Mouse (Mus musculus) thymus, adult 2 months (tissue): Measurements from ENCODE around the gene Xrra1.

ENCODE experiments used
- CTCF ChIP-seq: fragments of 200-500 bp; IDR thresholded peaks from 2 replicates; pipeline ENCODE4 v1.5.1; 2012; ENCODE audit warnings: mild to moderate bottlenecking, control low read depth, low read length, moderate library complexity, borderline replicate concordance; ENCODE audit not compliant: control insufficient read depth, poor library complexity, insufficient read depth; ENCODE audit errors: extremely low read depth
- POLR2A ChIP-seq: fragments of 200-500 bp; IDR thresholded peaks from 2 replicates; pipeline ENCODE4 v1.6.1; 2012; ENCODE audit warnings: mild to moderate bottlenecking, low read length, control low read depth, moderate library complexity; ENCODE audit not compliant: control insufficient read depth, poor library complexity, insufficient read depth; ENCODE audit errors: extremely low read depth

DNA sequence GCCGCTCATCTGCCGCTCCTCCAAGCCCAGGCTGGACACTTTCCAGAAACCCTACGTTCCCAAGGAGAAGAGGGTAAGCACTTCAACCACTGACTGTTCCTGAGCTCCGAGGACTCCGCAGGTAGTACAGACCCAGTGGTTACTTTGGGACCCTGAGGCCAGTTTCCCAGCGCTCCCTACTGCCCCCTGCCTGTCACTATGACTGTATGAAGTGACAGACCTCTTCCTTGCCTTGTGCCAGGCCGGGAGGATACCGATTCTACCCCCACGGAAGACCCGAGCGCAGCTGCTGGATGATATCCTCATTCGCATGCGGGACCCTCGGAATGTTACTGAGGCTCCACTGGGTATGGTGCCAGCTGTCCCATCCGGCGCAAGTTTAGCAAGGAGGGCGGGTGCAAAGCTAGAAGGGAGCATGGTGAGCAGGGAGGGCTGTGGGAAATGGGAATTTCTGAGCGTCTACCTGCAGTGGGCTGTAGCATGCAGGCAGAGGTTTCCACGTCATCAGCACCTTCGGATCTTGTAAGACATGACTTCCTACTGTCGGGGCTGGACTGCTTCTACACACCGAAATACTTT, 57.9 kb downstream of the Xrra1 start:
- TF ChIP-seq CTCF (peak; percentile 80), POLR2A (no peak)
